Comparison of ENCODE assay signal across 8 mouse cellular contexts in the genomic region with DNA sequence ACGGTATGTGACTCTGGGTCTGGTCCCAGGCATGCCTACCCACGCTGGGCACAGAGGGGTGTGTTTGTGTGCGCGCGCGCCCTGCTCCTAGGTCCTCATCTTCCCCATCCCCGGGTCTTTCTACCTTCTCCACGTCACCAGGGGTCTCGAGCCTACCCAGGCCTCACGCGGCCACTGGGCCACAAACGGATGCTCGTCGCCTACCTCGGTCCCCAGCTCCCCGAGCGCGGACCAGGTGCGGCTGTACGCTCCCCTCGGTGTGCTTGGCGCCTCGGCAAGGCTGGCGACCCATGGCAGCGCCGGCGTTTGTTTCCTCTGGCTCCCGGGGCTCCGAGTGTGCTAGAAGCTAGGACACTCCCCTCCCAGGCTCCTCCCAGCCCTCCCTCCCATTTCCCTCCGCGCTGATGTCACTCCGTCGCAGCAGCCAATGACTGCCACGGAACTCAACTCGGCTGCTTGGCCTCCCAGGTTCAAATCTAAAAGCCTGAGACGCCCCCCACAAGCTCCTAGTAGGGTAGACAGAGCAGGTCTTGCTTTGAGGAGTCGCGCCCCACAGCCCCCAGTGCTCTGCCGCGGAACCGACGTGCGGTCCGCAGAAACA. TPM values are rescaled to one million over a fixed set of nuclear protein-coding genes. Genes with fewer than 3 reads are reported as not detected.
DNase-seq lines count a peak whose midpoint lies in the region; ATAC-seq and TF ChIP-seq lines count a peak whose summit lies in the region.

Gene Cdc42ep4 (minus strand): TSS at position 398 of the 601 bp plus-strand sequence.

- TF ChIP-seq EP300 in MEL (IDR thresholded peaks at IDR 0.05; ENCODE audit: low read depth in 1 of 2, low read length in 2 of 2): no peak; a peak in 1 of 4 replicates

- ATAC-seq in forebrain, embryonic 16.5 days: peak; percentile 93
- peak; percentile 91 for ATAC-seq in neural tube, embryonic 15.5 days (ENCODE audit: low FRiP score)

- peak within 1 kb of the TSS; percentile 74 for H3K27ac ChIP-seq in MEL (ENCODE audit: control insufficient read depth, low read depth, low read length)
- peak within 1 kb of the TSS; percentile 96 for H3K27ac ChIP-seq in forebrain, embryonic 16.5 days (ENCODE audit: low read length)
- peak within 1 kb of the TSS; percentile 97 for H3K27ac ChIP-seq in neural tube, embryonic 15.5 days (replicated peaks)

- H3K27me3 ChIP-seq in MEL (ENCODE audit: control insufficient read depth in 1 of 2, insufficient read depth in 2 of 2, low read length in 2 of 2): no peaks in the 10 kb centered on the region
- H3K27me3 ChIP-seq in forebrain, embryonic 16.5 days (replicated peaks; ENCODE audit: control insufficient read depth, insufficient read depth, low read length): no peaks in the 10 kb centered on the region
- no peaks in the 10 kb centered on the region for H3K27me3 ChIP-seq in neural tube, embryonic 15.5 days (replicated peaks)

- no peak for TF ChIP-seq CTCF in MEL (IDR thresholded peaks at IDR 0.05 in 2 of 3, conservative IDR thresholded peaks at IDR 0.05 in 1 of 3; ENCODE audit: control insufficient read depth in 1 of 3, insufficient read depth in 1 of 3, low read depth in 2 of 3, low read length in 3 of 3, poor library complexity in 1 of 3, severe bottlenecking in 1 of 3)
- TF ChIP-seq CTCF in lung, adult 2 months (IDR thresholded peaks at IDR 0.05; ENCODE audit: insufficient read depth, low read length): no peak

- peak within 1 kb of the TSS; percentile 83 to 87 for H3K4me3 ChIP-seq in MEL (ENCODE audit: control insufficient read depth in 1 of 2, insufficient read depth in 1 of 2, low read depth in 2 of 2, low read length in 2 of 2)
- peak within 1 kb of the TSS; percentile 70 for H3K4me3 ChIP-seq in forebrain, embryonic 16.5 days (replicated peaks; ENCODE audit: low read length)
- H3K4me3 ChIP-seq in lung, adult 2 months (replicated peaks; ENCODE audit: extremely low read depth, low read depth, low read length): peak within 1 kb of the TSS; percentile 91
- peak within 1 kb of the TSS; percentile 72 for H3K4me3 ChIP-seq in neural tube, embryonic 15.5 days (replicated peaks)

- H3K9me3 ChIP-seq in MEL (replicated peaks; ENCODE audit: insufficient read depth, low read length): no peaks in the 10 kb centered on the region
- H3K9me3 ChIP-seq in forebrain, embryonic 16.5 days (ENCODE audit: control insufficient read depth, low read length): no peaks in the 10 kb centered on the region
- no peaks in the 10 kb centered on the region for H3K9me3 ChIP-seq in neural tube, embryonic 15.5 days (replicated peaks)

- peak; percentile 99 for DNase-seq in MEL (ENCODE audit: low read depth, low spot score)
- DNase-seq in cerebellum, adult 18-20 months: peak; percentile 56 to 66
- DNase-seq in heart, postnatal 25 days (ENCODE audit: low spot score): peak; percentile 70
- peak; percentile 56 to 85 for DNase-seq in layer of hippocampus, adult 18-20 months (ENCODE audit: low spot score in 2 of 2)
- peak; percentile 85 for DNase-seq in lung, adult 2 months
- peak; percentile 85 for DNase-seq in testis, postnatal 10 days (ENCODE audit: low spot score)

- peaks cover 49% of the 10 kb centered on the region for H3K79me2 ChIP-seq in MEL (ENCODE audit: control insufficient read depth, insufficient read depth, low read length, poor library complexity)

- H3K4me1 ChIP-seq in MEL (ENCODE audit: control insufficient read depth in 1 of 2, insufficient read depth in 2 of 2, low read length in 2 of 2): peaks cover 6 to 15% of the 10 kb centered on the region in 2 experiments; a peak in 3 of 4 replicates
- peaks cover 41% of the 10 kb centered on the region for H3K4me1 ChIP-seq in forebrain, embryonic 16.5 days (replicated peaks; ENCODE audit: control insufficient read depth, insufficient read depth, low read length)
- H3K4me1 ChIP-seq in lung, adult 2 months (ENCODE audit: control insufficient read depth, insufficient read depth, low read length): peaks cover 19% of the 10 kb centered on the region
- H3K4me1 ChIP-seq in neural tube, embryonic 15.5 days: peaks cover 48% of the 10 kb centered on the region

- TF ChIP-seq POLR2A in MEL (IDR thresholded peaks at IDR 0.05; ENCODE audit: control insufficient read depth in 1 of 2, insufficient read depth in 1 of 2, low read depth in 1 of 2, low read length in 2 of 2, poor library complexity in 1 of 2): peak; percentile 90 to 92
- peak; percentile 89 for TF ChIP-seq POLR2A in lung, adult 2 months (IDR thresholded peaks at IDR 0.05; ENCODE audit: borderline replicate concordance, extremely low read depth, low read depth, low read length)

- no peak for TF ChIP-seq RAD21 in MEL (IDR thresholded peaks at IDR 0.05; ENCODE audit: low read depth, low read length)

- intact Hi-C loops in heart, postnatal 25 days (cut with DNase I): loop anchor here (2.0 kb wide), 2 partner anchors 47 to 59 kb away; no protein-coding TSS in a partner anchor

- H3K4me2 ChIP-seq in forebrain, embryonic 16.5 days (ENCODE audit: low read length): peak within 1 kb of the TSS; percentile 68
- peak within 1 kb of the TSS; percentile 82 for H3K4me2 ChIP-seq in neural tube, embryonic 15.5 days

- WGBS in forebrain, embryonic 16.5 days: under 1% methylated on average over 42 of the region's 44 CpGs
- under 1% methylated on average over 44 of the region's 44 CpGs for WGBS in lung, adult 2 months
- WGBS in neural tube, embryonic 15.5 days: under 1% methylated on average over 43 of the region's 44 CpGs

- peaks cover 0 to 16% of the 10 kb centered on the region in 2 experiments; a peak in 3 of 4 replicates for H3K36me3 ChIP-seq in MEL (ENCODE audit: control insufficient read depth in 1 of 2, insufficient read depth in 2 of 2, low read length in 2 of 2)
- no peaks in the 10 kb centered on the region for H3K36me3 ChIP-seq in forebrain, embryonic 16.5 days (ENCODE audit: control insufficient read depth, insufficient read depth)
- no peaks in the 10 kb centered on the region for H3K36me3 ChIP-seq in neural tube, embryonic 15.5 days

- peak within 1 kb of the TSS; percentile 96 for H3K9ac ChIP-seq in MEL (ENCODE audit: control insufficient read depth, low read depth, low read length, poor library complexity, severe bottlenecking)
- H3K9ac ChIP-seq in forebrain, embryonic 16.5 days (replicated peaks; ENCODE audit: low read depth, low read length): peak within 1 kb of the TSS; percentile 95
- peak within 1 kb of the TSS; percentile 97 for H3K9ac ChIP-seq in neural tube, embryonic 15.5 days (replicated peaks)

TF ChIP-seq in MEL, 35 proteins besides CTCF, POLR2A, EP300 and RAD21 (continues in another document):
- TF ChIP-seq MEF2A (IDR thresholded peaks at IDR 0.05; ENCODE audit: extremely low read depth, insufficient replicate concordance, low read depth, low read length, poor library complexity, severe bottlenecking): no peak
- no peak for TF ChIP-seq GABPA (IDR thresholded peaks at IDR 0.05; ENCODE audit: low read depth, low read length)
- TF ChIP-seq ELF1 (IDR thresholded peaks at IDR 0.05; ENCODE audit: low read depth, low read length): no peak; the same call in 1 of the 2 replicates
- no peak for TF ChIP-seq TAL1 (IDR thresholded peaks at IDR 0.05; ENCODE audit: low read length)
- TF ChIP-seq MAZ (IDR thresholded peaks at IDR 0.05; ENCODE audit: low read depth, low read length): peak; percentile 87
- TF ChIP-seq ZC3H11A (IDR thresholded peaks at IDR 0.05; ENCODE audit: low read depth, low read length): no peak
- peak; percentile 98 for TF ChIP-seq ZMIZ1 (IDR thresholded peaks at IDR 0.05; ENCODE audit: low read depth, low read length)
- TF ChIP-seq CHD2 (IDR thresholded peaks at IDR 0.05; ENCODE audit: low read length): no peak
- TF ChIP-seq MYB (IDR thresholded peaks at IDR 0.05; ENCODE audit: low read depth, low read length): no peak
- TF ChIP-seq MAFK (IDR thresholded peaks at IDR 0.05; ENCODE audit: borderline replicate concordance, low read depth, low read length): no peak
- 0 out of 2 replicates have a peak, but pooled peaks have one; percentile 90 for TF ChIP-seq UBTF (IDR thresholded peaks at IDR 0.05; ENCODE audit: borderline replicate concordance, insufficient read depth, low read depth, low read length)
- peak; percentile 20; the same call in 1 of the 2 replicates for TF ChIP-seq RCOR1 (IDR thresholded peaks at IDR 0.05; ENCODE audit: low read depth, low read length)
- TF ChIP-seq NELFE (IDR thresholded peaks at IDR 0.05; ENCODE audit: low read depth, low read length): peak; percentile 95
- no peak; the same call in 1 of the 2 replicates for TF ChIP-seq HCFC1 (IDR thresholded peaks at IDR 0.05; ENCODE audit: low read depth, low read length)
- no peak; the same call in 1 of the 2 replicates for TF ChIP-seq MAX (IDR thresholded peaks at IDR 0.05; ENCODE audit: low read length)
- TF ChIP-seq SMC3 (IDR thresholded peaks at IDR 0.05; ENCODE audit: low read depth, low read length): no peak
- no peak for TF ChIP-seq E2F4 (IDR thresholded peaks at IDR 0.05; ENCODE audit: borderline replicate concordance, low read depth, low read length)
- TF ChIP-seq MXI1 (IDR thresholded peaks at IDR 0.05; ENCODE audit: low read depth, low read length): peak; percentile 76
- TF ChIP-seq JUND (IDR thresholded peaks at IDR 0.05; ENCODE audit: low read depth, low read length): no peak
- TF ChIP-seq ZNF384 (IDR thresholded peaks at IDR 0.05; ENCODE audit: low read depth, low read length): no peak
- TF ChIP-seq POLR2AphosphoS2 (IDR thresholded peaks at IDR 0.05; ENCODE audit: low read length): peak; percentile 87
- TF ChIP-seq TBP (IDR thresholded peaks at IDR 0.05; ENCODE audit: low read depth, low read length): peak; percentile 86
- no peak for TF ChIP-seq POLR2AphosphoS5 (IDR thresholded peaks at IDR 0.05; ENCODE audit: borderline replicate concordance, low read depth, low read length)
- peak; percentile 86 for TF ChIP-seq SIN3A (IDR thresholded peaks at IDR 0.05; ENCODE audit: low read length)
- TF ChIP-seq GATA1 (IDR thresholded peaks at IDR 0.05; ENCODE audit: low read depth, low read length): no peak
- TF ChIP-seq KAT2A (conservative IDR thresholded peaks at IDR 0.05; ENCODE audit: low read depth, low read length): no peak
- 0 out of 2 replicates have a peak, but pooled peaks have one; percentile 20 for TF ChIP-seq ZKSCAN1 (IDR thresholded peaks at IDR 0.05; ENCODE audit: low read depth, low read length)

RNA-seq across cellular contexts. Expression of gene Cdc42ep4, which starts in this region (rescaled TPM):
- 25.3 and 27.7 TPM in 2 replicates for total RNA-seq in MEL (2012; rRNA removed)
- polyA plus RNA-seq in MEL (2012; ENCODE audit: insufficient read depth in 1 of 2, insufficient read length in 2 of 2, low read depth in 1 of 2, low replicate concordance in 2 of 2, missing spikeins in 1 of 2): 10 to 100 TPM in 1 of 2 experiments, not detected in 1; 39.0 TPM
- 99.9 and 100 TPM in 2 replicates for polyA plus RNA-seq in forebrain, embryonic 16.5 days (2015; fragmentation: Nextera tagmentation; extraction: Ambion mirVana)
- total RNA-seq in heart, postnatal 25 days (2021): 10 to 100 TPM; 12.5 to 17.7 TPM
- total RNA-seq in layer of hippocampus, adult 18-20 months (2021): 10 to 100 TPM; 32.4 to 32.7 TPM
- polyA plus RNA-seq in lung, adult 2 months (2012; rRNA removed): 80.4 and 115 TPM in 2 replicates
- 58.1 and 58.6 TPM in 2 replicates for polyA plus RNA-seq in neural tube, embryonic 15.5 days (2015; fragmentation: Nextera tagmentation; extraction: Ambion mirVana)

Comparison
In these comparisons a context has a peak if more than half of its experiments do, and no peak if none do; other contexts are left out.
1. Peak in every context shown above with its lines: DNase-seq, ATAC-seq, H3K4me3 ChIP-seq and H3K27ac ChIP-seq.